Mouse (Mus musculus): ENCODE data around the gene Eppin.

- TF ChIP-seq CTCF (IDR thresholded peaks at IDR 0.05; ENCODE audit: borderline replicate concordance, insufficient read depth, low read depth, low read length) (no peak), POLR2A (IDR thresholded peaks at IDR 0.05; ENCODE audit: borderline replicate concordance, insufficient read depth, low read length) (no peak)
These were observed 28.4 kb upstream of the Eppin start for GRCm38 (mm10) chr2:164621775-164622174.
